Mouse (Mus musculus): ENCODE measurements around the gene Scn5a. TPM values are rescaled to one million over a fixed set of nuclear protein-coding genes. Genes with fewer than 3 reads are reported as not detected.
A peak's percentile ranks its signal among the peaks of the same experiment; 100 is the strongest.

Scn5a gene
- polyA plus RNA-seq, 1 experiment from 2014 or later = 0.24 TPM

DNA sequence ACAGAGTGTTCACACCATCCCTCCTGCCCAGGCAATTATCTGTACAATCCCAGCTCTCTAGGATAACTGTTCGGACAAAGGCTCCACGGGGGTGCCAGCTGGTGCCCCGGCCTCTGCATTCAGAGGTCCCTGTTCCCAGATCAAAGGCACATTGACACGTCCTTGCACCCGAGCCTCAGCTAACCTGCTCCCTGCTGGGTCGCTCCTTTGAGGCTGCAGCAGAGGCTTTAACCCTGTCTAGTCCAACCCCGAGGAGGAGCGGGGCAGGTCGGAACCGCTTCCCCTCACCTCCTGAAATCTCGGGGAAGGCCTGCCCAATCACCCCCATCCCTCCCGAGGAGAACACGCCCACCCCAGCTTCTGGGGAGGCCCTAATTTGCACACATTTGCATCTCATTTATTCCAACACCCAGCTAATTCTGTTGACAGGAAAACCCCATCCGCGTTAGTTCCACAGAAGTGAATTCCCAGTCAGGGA lies 7.4 kb downstream of the Scn5a start:
- Histone ChIP-seq H3K36me3 (ENCODE audit: control insufficient read depth, insufficient read depth, low read length) (no peaks in the 10 kb centered on the region), H3K9me3 (ENCODE audit: control insufficient read depth, low read length) (no peaks in the 10 kb centered on the region), H3K9ac (ENCODE audit: low read depth, low read length) (no peak overlapping the region), H3K27me3 (replicated peaks; ENCODE audit: control insufficient read depth, insufficient read depth, low read length) (peaks cover 74% of the 10 kb centered on the region), H3K4me2 (ENCODE audit: low read length) (0 out of 2 replicates have a peak overlapping the region, but pooled peaks have one; percentile 1), H3K4me3 (ENCODE audit: low read length) (no peak overlapping the region), H3K27ac (ENCODE audit: low read depth, low read length) (no peak overlapping the region), H3K4me1 (ENCODE audit: control insufficient read depth, insufficient read depth, low read depth, low read length) (peaks cover 3% of the 10 kb centered on the region)
- WGBS = 0% methylated on average over 15 of the region's 15 CpGs
- no peak for ATAC-seq

DNA sequence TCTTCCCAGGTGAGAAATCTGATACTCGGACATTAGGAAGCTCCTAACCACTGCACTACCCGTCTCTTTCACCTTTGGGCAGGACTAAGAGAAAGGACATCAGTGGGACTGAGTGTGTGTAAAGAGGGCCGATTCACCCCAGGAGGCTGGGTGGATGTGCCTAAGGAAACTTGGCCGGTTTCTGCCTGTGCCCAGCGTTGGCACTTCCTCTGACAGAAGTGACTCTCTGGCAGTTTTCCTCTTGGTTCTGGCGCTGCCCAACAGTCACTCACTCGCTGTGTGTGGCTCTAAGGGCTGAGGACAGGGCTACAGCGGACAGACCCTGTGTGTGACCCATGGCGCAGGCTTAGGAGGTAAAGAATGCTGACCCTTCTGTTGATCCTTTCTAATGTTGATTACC lies 8.2 kb downstream of the Scn5a start:
- Histone ChIP-seq H3K36me3 (ENCODE audit: control insufficient read depth, insufficient read depth, low read length) (no peaks in the 10 kb centered on the region), H3K27me3 (replicated peaks; ENCODE audit: control insufficient read depth, insufficient read depth, low read length) (peaks cover 74% of the 10 kb centered on the region), H3K9me3 (ENCODE audit: control insufficient read depth, low read length) (no peaks in the 10 kb centered on the region), H3K27ac (ENCODE audit: low read depth, low read length) (no peak overlapping the region), H3K4me3 (ENCODE audit: low read length) (no peak overlapping the region), H3K9ac (ENCODE audit: low read depth, low read length) (no peak overlapping the region), H3K4me1 (ENCODE audit: control insufficient read depth, insufficient read depth, low read depth, low read length) (peaks cover 3% of the 10 kb centered on the region), H3K4me2 (ENCODE audit: low read length) (no peak overlapping the region)
- ATAC-seq = peak; percentile 42; the same call in 1 of the 2 replicates
- WGBS = 19% methylated on average over 9 of the region's 9 CpGs

DNA sequence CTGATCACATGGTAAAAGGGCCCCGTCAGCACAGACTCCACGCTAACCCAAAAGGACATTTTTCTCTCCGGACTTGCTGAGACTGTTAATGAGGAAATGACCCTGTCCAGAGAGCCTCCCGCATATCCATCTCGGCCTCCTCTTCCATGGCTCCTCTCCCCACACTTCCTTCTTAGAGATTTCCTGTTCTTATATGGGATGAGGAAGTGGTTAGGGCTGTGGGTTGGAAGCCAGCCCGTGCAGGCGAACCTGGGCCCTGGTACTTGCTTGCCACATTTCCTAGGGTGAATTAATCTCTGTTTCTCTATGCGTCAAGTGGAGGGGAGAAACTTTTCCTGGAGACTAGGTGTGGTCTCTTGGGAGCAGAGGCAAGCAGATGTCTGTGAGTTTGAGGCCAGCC lies 10.1 kb downstream of the Scn5a start:
- ATAC-seq = no peak
- peaks cover 3% of the 10 kb centered on the region for H3K4me1 ChIP-seq (ENCODE audit: control insufficient read depth, insufficient read depth, low read depth, low read length)
- H3K9ac ChIP-seq (ENCODE audit: low read depth, low read length) = no peak overlapping the region
- H3K9me3 ChIP-seq (ENCODE audit: control insufficient read depth, low read length) = no peaks in the 10 kb centered on the region
- H3K4me3 ChIP-seq (ENCODE audit: low read length) = no peak overlapping the region
- WGBS = 85% methylated on average over 8 of the region's 8 CpGs
- H3K27ac ChIP-seq (ENCODE audit: low read depth, low read length) = no peak overlapping the region
- H3K36me3 ChIP-seq (ENCODE audit: control insufficient read depth, insufficient read depth, low read length) = no peaks in the 10 kb centered on the region
- H3K27me3 ChIP-seq (replicated peaks; ENCODE audit: control insufficient read depth, insufficient read depth, low read length) = peaks cover 63% of the 10 kb centered on the region
- no peak overlapping the region for H3K4me2 ChIP-seq (ENCODE audit: low read length)

DNA sequence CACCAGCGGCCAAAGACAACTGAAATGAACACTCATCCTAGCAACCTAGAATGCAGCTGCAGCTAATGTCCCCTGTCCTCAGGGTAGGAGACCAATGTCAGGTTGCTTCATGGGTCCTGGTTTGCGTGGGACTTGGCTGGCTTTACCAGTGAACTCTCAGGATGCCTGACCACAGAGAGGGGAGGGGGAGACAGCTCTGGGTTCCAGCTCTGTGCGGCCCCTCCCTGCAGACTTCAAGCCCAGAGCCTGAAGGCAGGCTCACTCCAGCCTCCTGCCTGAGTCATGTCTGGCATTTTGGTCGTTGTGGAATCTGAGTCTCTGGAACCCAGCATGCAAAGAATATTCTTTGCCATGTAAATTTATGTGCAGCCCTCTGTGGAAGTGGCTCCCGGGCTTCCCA lies 11.0 kb downstream of the Scn5a start:
- Histone ChIP-seq H3K36me3 (ENCODE audit: control insufficient read depth, insufficient read depth, low read length) (no peaks in the 10 kb centered on the region), H3K9me3 (ENCODE audit: control insufficient read depth, low read length) (no peaks in the 10 kb centered on the region), H3K4me2 (ENCODE audit: low read length) (no peak overlapping the region), H3K27ac (ENCODE audit: low read depth, low read length) (no peak overlapping the region), H3K9ac (ENCODE audit: low read depth, low read length) (no peak overlapping the region), H3K27me3 (replicated peaks; ENCODE audit: control insufficient read depth, insufficient read depth, low read length) (peaks cover 55% of the 10 kb centered on the region), H3K4me3 (ENCODE audit: low read length) (no peak overlapping the region), H3K4me1 (ENCODE audit: control insufficient read depth, insufficient read depth, low read depth, low read length) (peaks cover 3% of the 10 kb centered on the region)
- 73% methylated on average over 5 of the region's 5 CpGs for WGBS
- ATAC-seq = no peak

DNA sequence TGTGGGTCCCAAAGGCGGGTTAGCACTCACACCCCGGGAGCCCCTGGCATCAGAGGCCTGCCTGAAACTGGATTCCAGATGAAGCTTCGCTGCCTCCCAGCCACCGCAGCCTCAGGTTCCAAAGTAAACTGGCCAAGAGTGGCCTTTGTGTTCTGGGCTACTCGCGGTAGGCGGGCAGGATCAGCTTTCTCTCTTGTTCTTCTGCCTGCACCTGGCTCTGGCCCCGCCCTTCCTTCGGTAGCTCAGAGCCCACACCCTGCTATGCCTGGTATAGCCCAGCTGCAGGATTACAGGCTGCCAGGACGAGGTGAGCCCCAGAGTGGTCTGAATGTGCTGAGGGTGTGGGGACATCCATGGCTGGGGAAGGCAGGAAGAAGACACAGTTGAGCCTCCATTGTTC lies 12.6 kb downstream of the Scn5a start:
- no peak for ATAC-seq
- Histone ChIP-seq H3K4me1 (ENCODE audit: control insufficient read depth, insufficient read depth, low read depth, low read length) (peaks cover 11% of the 10 kb centered on the region), H3K27ac (ENCODE audit: low read depth, low read length) (no peak overlapping the region), H3K36me3 (ENCODE audit: control insufficient read depth, insufficient read depth, low read length) (no peaks in the 10 kb centered on the region), H3K27me3 (replicated peaks; ENCODE audit: control insufficient read depth, insufficient read depth, low read length) (peaks cover 52% of the 10 kb centered on the region), H3K9me3 (ENCODE audit: control insufficient read depth, low read length) (no peaks in the 10 kb centered on the region), H3K9ac (ENCODE audit: low read depth, low read length) (no peak overlapping the region), H3K4me3 (ENCODE audit: low read length) (no peak overlapping the region), H3K4me2 (ENCODE audit: low read length) (no peak overlapping the region)
- 11% methylated on average over 10 of the region's 10 CpGs for WGBS

DNA sequence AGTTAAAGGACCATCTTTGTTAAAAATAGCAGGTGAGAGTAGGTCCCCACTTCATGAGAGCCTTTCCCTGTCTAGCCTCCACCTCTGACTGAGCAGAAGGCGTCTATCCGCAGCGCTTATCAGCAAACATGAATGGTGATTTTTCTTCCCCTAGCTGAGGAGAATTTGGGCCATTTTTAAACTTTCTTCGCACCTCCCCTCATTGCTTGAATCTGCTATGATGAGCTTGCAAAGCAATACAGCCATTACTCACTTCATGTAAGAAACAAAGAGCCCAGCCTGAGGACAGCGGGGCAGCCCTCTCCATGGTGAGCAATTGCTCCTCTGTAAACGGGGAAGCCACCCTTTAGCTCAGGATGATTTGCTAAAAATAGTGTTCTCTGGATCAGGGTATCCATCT lies 14.0 kb downstream of the Scn5a start:
- Histone ChIP-seq H3K27ac (ENCODE audit: low read depth, low read length) (no peak overlapping the region), H3K27me3 (replicated peaks; ENCODE audit: control insufficient read depth, insufficient read depth, low read length) (peaks cover 46% of the 10 kb centered on the region), H3K9me3 (ENCODE audit: control insufficient read depth, low read length) (no peaks in the 10 kb centered on the region), H3K36me3 (ENCODE audit: control insufficient read depth, insufficient read depth, low read length) (no peaks in the 10 kb centered on the region), H3K4me2 (ENCODE audit: low read length) (no peak overlapping the region), H3K9ac (ENCODE audit: low read depth, low read length) (no peak overlapping the region), H3K4me3 (ENCODE audit: low read length) (no peak overlapping the region), H3K4me1 (ENCODE audit: control insufficient read depth, insufficient read depth, low read depth, low read length) (peaks cover 8% of the 10 kb centered on the region)
- 68% methylated on average over 6 of the region's 6 CpGs for WGBS
- no peak for ATAC-seq

DNA sequence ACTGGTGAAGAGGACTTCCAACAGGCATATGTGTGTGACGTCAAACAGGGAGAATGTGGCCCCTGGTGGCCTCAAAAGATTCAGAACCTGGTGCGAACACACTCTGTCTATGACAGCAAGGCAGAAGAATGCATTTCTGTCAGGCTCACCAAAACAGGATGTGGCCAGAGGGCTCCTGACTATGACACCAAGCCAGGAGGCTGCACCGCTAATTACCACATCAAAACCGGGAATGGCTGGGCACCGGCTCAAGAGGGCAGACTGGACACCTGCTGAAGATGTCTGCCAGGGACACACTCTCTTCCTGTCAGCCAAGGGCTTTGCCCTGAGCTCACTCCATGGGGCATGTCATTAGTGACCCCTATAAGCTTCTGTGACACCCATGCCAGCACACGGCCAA lies 15.2 kb downstream of the Scn5a start:
- Histone ChIP-seq H3K36me3 (ENCODE audit: control insufficient read depth, insufficient read depth, low read length) (no peaks in the 10 kb centered on the region), H3K27me3 (replicated peaks; ENCODE audit: control insufficient read depth, insufficient read depth, low read length) (peaks cover 38% of the 10 kb centered on the region), H3K9ac (ENCODE audit: low read depth, low read length) (no peak overlapping the region), H3K9me3 (ENCODE audit: control insufficient read depth, low read length) (no peaks in the 10 kb centered on the region), H3K4me2 (ENCODE audit: low read length) (no peak overlapping the region), H3K4me3 (ENCODE audit: low read length) (no peak overlapping the region), H3K4me1 (ENCODE audit: control insufficient read depth, insufficient read depth, low read depth, low read length) (peaks cover 8% of the 10 kb centered on the region), H3K27ac (ENCODE audit: low read depth, low read length) (no peak overlapping the region)
- WGBS = 69% methylated on average over 6 of the region's 6 CpGs
- no peak for ATAC-seq

DNA sequence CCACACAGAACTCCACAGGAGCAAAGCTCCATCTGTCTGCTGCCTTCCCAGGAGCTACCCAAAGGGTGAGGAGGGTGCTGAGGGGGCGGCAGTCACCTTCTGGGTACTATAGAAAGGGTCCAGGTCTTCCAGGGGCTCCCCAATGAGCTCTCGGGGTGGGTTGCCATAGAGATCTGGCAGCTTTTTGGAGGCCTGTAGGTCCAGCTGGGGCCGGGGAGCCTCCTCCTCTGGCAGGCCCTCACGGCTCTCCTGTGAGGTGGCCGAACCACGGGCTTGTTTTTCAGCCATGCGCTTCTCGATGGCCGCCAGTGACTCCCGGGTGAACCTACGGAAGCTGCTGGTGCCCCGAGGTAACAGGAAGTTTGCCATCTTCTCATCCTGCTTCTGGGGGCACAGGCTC lies 16.6 kb downstream of the Scn5a start:
- 52% methylated on average over 12 of the region's 12 CpGs for WGBS
- ATAC-seq = no peak
- Histone ChIP-seq H3K4me1 (ENCODE audit: control insufficient read depth, insufficient read depth, low read depth, low read length) (peaks cover 8% of the 10 kb centered on the region), H3K27me3 (replicated peaks; ENCODE audit: control insufficient read depth, insufficient read depth, low read length) (peaks cover 26% of the 10 kb centered on the region), H3K4me2 (ENCODE audit: low read length) (no peak overlapping the region), H3K9ac (ENCODE audit: low read depth, low read length) (no peak overlapping the region; the same call in 1 of the 2 replicates), H3K27ac (ENCODE audit: low read depth, low read length) (no peak overlapping the region), H3K36me3 (ENCODE audit: control insufficient read depth, insufficient read depth, low read length) (no peaks in the 10 kb centered on the region), H3K9me3 (ENCODE audit: control insufficient read depth, low read length) (no peaks in the 10 kb centered on the region), H3K4me3 (ENCODE audit: low read length) (no peak overlapping the region)

DNA sequence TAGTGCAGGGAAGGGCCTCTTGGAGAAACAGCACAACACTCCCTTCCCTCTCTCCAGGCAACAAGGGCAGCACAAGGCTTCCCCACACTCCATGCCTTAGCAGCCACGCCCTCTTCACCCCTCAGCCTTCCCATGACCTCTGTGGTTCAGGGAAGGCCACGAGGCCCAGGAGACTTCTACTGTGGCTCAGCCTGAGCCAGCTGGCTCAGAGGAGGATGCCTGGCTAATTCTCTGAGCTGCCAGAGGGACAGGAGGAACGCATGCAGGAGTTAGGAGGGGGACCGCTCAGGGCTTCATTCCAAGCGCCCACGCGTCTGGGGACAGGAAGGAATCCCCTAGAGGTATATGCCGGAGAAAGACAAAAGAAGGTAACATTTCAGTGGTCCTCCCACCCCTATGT lies 17.1 kb downstream of the Scn5a start:
- H3K27me3 ChIP-seq (replicated peaks; ENCODE audit: control insufficient read depth, insufficient read depth, low read length) = peaks cover 22% of the 10 kb centered on the region
- H3K4me2 ChIP-seq (ENCODE audit: low read length) = no peak overlapping the region
- H3K4me1 ChIP-seq (ENCODE audit: control insufficient read depth, insufficient read depth, low read depth, low read length) = peaks cover 8% of the 10 kb centered on the region
- no peaks in the 10 kb centered on the region for H3K36me3 ChIP-seq (ENCODE audit: control insufficient read depth, insufficient read depth, low read length)
- no peak overlapping the region for H3K27ac ChIP-seq (ENCODE audit: low read depth, low read length)
- H3K4me3 ChIP-seq (ENCODE audit: low read length) = no peak overlapping the region
- no peak overlapping the region for H3K9ac ChIP-seq (ENCODE audit: low read depth, low read length)
- no peaks in the 10 kb centered on the region for H3K9me3 ChIP-seq (ENCODE audit: control insufficient read depth, low read length)
- 36% methylated on average over 8 of the region's 8 CpGs for WGBS
- no peak for ATAC-seq

Data from hindbrain, embryonic 16.5 days (tissue).